Mouse (Mus musculus) heart, embryonic 15.5 days (tissue): ENCODE measurements around the gene Hoxd3. TPM values are rescaled to one million over a fixed set of nuclear protein-coding genes. Genes with fewer than 3 reads are reported as not detected.
A peak's percentile ranks its signal among the peaks of the same experiment; 100 is the strongest.

ENCODE experiments used
- microRNA counts: library from miRNA; unstranded; fragments of <30 nt; microRNA quantifications from one replicate; lab custom pipeline; 2016
- microRNA-seq: library from miRNA; unstranded; fragments of <30 nt; microRNA quantifications from one replicate; pipeline ENCODE4, GENCODE M21; 2016
- polyA plus RNA-seq: library from polyadenylated mRNA; unstranded; fragments of >200 nt; fragmentation: Nextera tagmentation; extraction: Ambion mirVana; gene quantifications from 2 replicates; pipeline ENCODE4 v1.2.1, GENCODE M21; 2015

Hoxd3 gene
- polyA plus RNA-seq, 1 experiment from 2014 or later = 0.29 TPM

MicroRNAs encoded within 50 kb of the gene (microRNA counts, 519-probe panel; counts per million panel counts)
- 2,089 counts per million, percentile 27 among the panel's probes with 10 or more counts for microRNA mmu-miR-10b (lab: Ali Mortazavi, UCI)

Small RNAs within 50 kb of the gene (microRNA-seq; reads per million reads assigned to microRNA genes)
- gene Gm44463 = not detected
- 2,660 reads per million, percentile 86 among the genes with 10 or more reads in this experiment for gene Mir10b

Other genes starting within 250 kb of the Hoxd3 start
- gene Lnpk, start 132.5 kb upstream of the Hoxd3 start, polyA plus RNA-seq = 15.3 and 15.9 TPM in 2 replicates
- gene Evx2, start 52.4 kb upstream of the Hoxd3 start, polyA plus RNA-seq = not detected in 2 replicates
- 0.14 TPM in 1 of 2 replicates, not detected in the other for gene Hoxd13, start 43.6 kb upstream of the Hoxd3 start, polyA plus RNA-seq
- 0.10 TPM in 1 of 2 replicates, not detected in the other for gene Hoxd12, start 36.9 kb upstream of the Hoxd3 start, polyA plus RNA-seq
- not detected in 2 replicates for gene Hoxd11, start 32.4 kb upstream of the Hoxd3 start, polyA plus RNA-seq
- gene Hoxd10, start 20.0 kb upstream of the Hoxd3 start, polyA plus RNA-seq = 0.08 TPM in 1 of 2 replicates, not detected in the other
- gene Hoxd9, start 14.2 kb upstream of the Hoxd3 start, polyA plus RNA-seq = 0.14 and 0.15 TPM in 2 replicates
- gene Hoxd8, start 7.3 kb upstream of the Hoxd3 start, polyA plus RNA-seq = 0.24 and 0.56 TPM in 2 replicates
- gene Hoxd4, start within 50 bp of the Hoxd3 start, polyA plus RNA-seq = 0.09 and 0.15 TPM in 2 replicates
- gene Gm28230, start 14.8 kb downstream of the Hoxd3 start, polyA plus RNA-seq = not detected in 2 replicates
- not detected in 2 replicates for gene Hoxd1, start 51.1 kb downstream of the Hoxd3 start, polyA plus RNA-seq
- gene Mtx2, start 113.9 kb downstream of the Hoxd3 start, polyA plus RNA-seq = 133 and 158 TPM in 2 replicates